Mouse (Mus musculus): ENCODE measurements around the gene Nradd. TPM values are rescaled to one million over a fixed set of nuclear protein-coding genes. Genes with fewer than 3 reads are reported as not detected.

Nradd gene
- polyA plus RNA-seq, 2 experiments, result 0.67 to 1.5 TPM

GRCm38 (mm10) chr9:110633882-110634281 lies 9.6 kb upstream of the Nradd start:
- ATAC-seq (ENCODE audit: insufficient read depth), result no peak
- no peak overlapping the region for H3K4me2 ChIP-seq (ENCODE audit: low read depth)

GRCm38 (mm10) chr9:110632671-110633070 lies 8.4 kb upstream of the Nradd start:
- ATAC-seq (ENCODE audit: insufficient read depth) (no peak), DNase-seq (ENCODE audit: low read depth in 3 of 3, low spot score in 3 of 3) (no peak)
- H3K9ac ChIP-seq (replicated peaks), result no peak overlapping the region
- H3K9me3 ChIP-seq (ENCODE audit: control insufficient read depth, low read length), result no peaks in the 10 kb centered on the region
- H3K27me3 ChIP-seq (ENCODE audit: control insufficient read depth, insufficient read depth, low read length), result no peaks in the 10 kb centered on the region
- no peak overlapping the region for H3K27ac ChIP-seq
- no peak overlapping the region for H3K4me2 ChIP-seq (ENCODE audit: low read depth)
- no peaks in the 10 kb centered on the region for H3K4me1 ChIP-seq (replicated peaks; ENCODE audit: control insufficient read depth in 2 of 2, insufficient read depth in 2 of 2, low read length in 1 of 2)
- H3K36me3 ChIP-seq (replicated peaks; ENCODE audit: control insufficient read depth, insufficient read depth, low read depth), result no peaks in the 10 kb centered on the region
- TF ChIP-seq CTCF (IDR thresholded peaks at IDR 0.05; ENCODE audit: low read depth) (no peak), EP300 (IDR thresholded peaks at IDR 0.05; ENCODE audit: low read depth) (no peak)
- H3K4me3 ChIP-seq (ENCODE audit: insufficient read depth in 1 of 2, low read depth in 2 of 2, low read length in 2 of 2), result no peak overlapping the region
- 75% methylated on average over 15 of the region's 15 CpGs for WGBS (ENCODE audit: insufficient replicate concordance)

More at GRCm38 (mm10) chr9:110633882-110634281, 9.6 kb upstream of the Nradd start:
- Histone ChIP-seq H3K27me3 (ENCODE audit: control insufficient read depth, insufficient read depth, low read length) (no peaks in the 10 kb centered on the region), H3K36me3 (replicated peaks; ENCODE audit: control insufficient read depth, insufficient read depth, low read depth) (no peaks in the 10 kb centered on the region), H3K4me3 (ENCODE audit: insufficient read depth in 1 of 2, low read depth in 2 of 2, low read length in 2 of 2) (no peak overlapping the region), H3K9me3 (ENCODE audit: control insufficient read depth, low read length) (no peaks in the 10 kb centered on the region), H3K4me1 (replicated peaks; ENCODE audit: control insufficient read depth in 2 of 2, insufficient read depth in 2 of 2, low read length in 1 of 2) (no peaks in the 10 kb centered on the region), H3K27ac (no peak overlapping the region), H3K9ac (replicated peaks) (no peak overlapping the region)
- no peak for DNase-seq (ENCODE audit: low read depth in 3 of 3, low spot score in 3 of 3)
- WGBS (ENCODE audit: insufficient replicate concordance), result 71% methylated on average over 17 of the region's 17 CpGs
- no peak for TF ChIP-seq EP300 (IDR thresholded peaks at IDR 0.05; ENCODE audit: low read depth)
- no peak for TF ChIP-seq CTCF (IDR thresholded peaks at IDR 0.05; ENCODE audit: low read depth)

- no peaks in the 10 kb centered on the region for H3K9me3 ChIP-seq (ENCODE audit: control insufficient read depth, low read length)
- TF ChIP-seq CTCF (IDR thresholded peaks at IDR 0.05; ENCODE audit: low read depth) (no peak), EP300 (IDR thresholded peaks at IDR 0.05; ENCODE audit: low read depth) (no peak)
- no peaks in the 10 kb centered on the region for H3K4me1 ChIP-seq (replicated peaks; ENCODE audit: control insufficient read depth in 2 of 2, insufficient read depth in 2 of 2, low read length in 1 of 2)
- ATAC-seq (ENCODE audit: insufficient read depth) (no peak), DNase-seq (ENCODE audit: low read depth in 3 of 3, low spot score in 3 of 3) (no peak)
- no peak overlapping the region for H3K4me2 ChIP-seq (ENCODE audit: low read depth)
- no peak overlapping the region for H3K4me3 ChIP-seq (ENCODE audit: insufficient read depth in 1 of 2, low read depth in 2 of 2, low read length in 2 of 2)
- H3K9ac ChIP-seq (replicated peaks), result no peak overlapping the region
- H3K27ac ChIP-seq, result no peak overlapping the region
- H3K27me3 ChIP-seq (ENCODE audit: control insufficient read depth, insufficient read depth, low read length), result no peaks in the 10 kb centered on the region
- 83% methylated on average over 30 of the region's 30 CpGs for WGBS (ENCODE audit: insufficient replicate concordance)
- H3K36me3 ChIP-seq (replicated peaks; ENCODE audit: control insufficient read depth, insufficient read depth, low read depth), result no peaks in the 10 kb centered on the region
These were observed 7.5 kb upstream of the Nradd start for GRCm38 (mm10) chr9:110631651-110632275.

DNA sequence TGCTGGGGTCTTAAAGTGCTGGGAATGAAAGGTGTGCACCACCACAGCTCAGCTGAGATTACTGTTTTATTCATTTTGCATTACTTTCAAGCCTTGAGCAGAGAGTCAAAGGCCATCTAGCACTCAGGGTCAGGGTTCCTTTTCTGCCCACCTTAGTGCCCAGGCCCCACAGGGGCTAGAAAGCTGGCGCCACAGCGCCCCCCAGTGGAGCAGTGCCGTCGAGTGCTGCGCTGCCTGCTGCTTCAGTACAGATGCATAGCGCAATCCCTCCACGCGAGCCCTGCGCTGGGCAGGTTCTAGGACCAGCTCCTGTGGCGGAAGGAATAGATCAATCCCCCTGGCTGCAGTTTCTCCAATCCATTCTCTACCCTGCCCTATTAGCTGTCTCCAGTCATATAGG lies 6.9 kb upstream of the Nradd start:
- ATAC-seq (ENCODE audit: insufficient read depth), result no peak

DNA sequence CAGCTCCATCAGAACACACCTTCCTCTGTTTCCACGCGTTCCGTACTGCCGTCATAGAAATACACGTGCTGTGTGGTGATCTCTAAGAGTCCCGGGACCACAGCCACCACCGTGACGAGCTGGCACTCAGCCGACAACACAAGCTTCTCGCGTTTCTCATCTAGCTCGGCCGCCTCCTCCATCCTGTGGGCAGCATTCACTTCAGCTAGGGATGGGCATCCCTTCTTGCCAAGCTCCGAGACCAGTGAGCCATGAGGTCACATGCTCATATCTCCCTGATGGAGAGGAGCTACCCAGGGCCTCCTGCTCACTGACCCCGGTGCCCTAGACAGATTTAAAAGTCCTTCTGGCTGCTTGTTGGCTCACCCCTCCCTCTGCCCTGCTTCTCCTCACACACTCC lies 5.9 kb upstream of the Nradd start:
- Histone ChIP-seq H3K4me3 (ENCODE audit: insufficient read depth in 1 of 2, low read depth in 2 of 2, low read length in 2 of 2) (no peak overlapping the region), H3K9ac (replicated peaks) (no peak overlapping the region), H3K27ac (no peak overlapping the region), H3K4me2 (ENCODE audit: low read depth) (no peak overlapping the region), H3K27me3 (ENCODE audit: control insufficient read depth, insufficient read depth, low read length) (no peaks in the 10 kb centered on the region), H3K4me1 (replicated peaks; ENCODE audit: control insufficient read depth in 2 of 2, insufficient read depth in 2 of 2, low read length in 1 of 2) (no peaks in the 10 kb centered on the region), H3K9me3 (ENCODE audit: control insufficient read depth, low read length) (no peaks in the 10 kb centered on the region), H3K36me3 (replicated peaks; ENCODE audit: control insufficient read depth, insufficient read depth, low read depth) (no peaks in the 10 kb centered on the region)
- 84% methylated on average over 15 of the region's 15 CpGs for WGBS (ENCODE audit: insufficient replicate concordance)
- ATAC-seq (ENCODE audit: insufficient read depth) (no peak), DNase-seq (ENCODE audit: low read depth in 3 of 3, low spot score in 3 of 3) (no peak)
- TF ChIP-seq EP300 (IDR thresholded peaks at IDR 0.05; ENCODE audit: low read depth) (no peak), CTCF (IDR thresholded peaks at IDR 0.05; ENCODE audit: low read depth) (no peak)

More for the DNA sequence above, 6.9 kb upstream of the Nradd start:
- no peaks in the 10 kb centered on the region for H3K36me3 ChIP-seq (replicated peaks; ENCODE audit: control insufficient read depth, insufficient read depth, low read depth)
- H3K27me3 ChIP-seq (ENCODE audit: control insufficient read depth, insufficient read depth, low read length), result no peaks in the 10 kb centered on the region
- no peak overlapping the region for H3K4me3 ChIP-seq (ENCODE audit: insufficient read depth in 1 of 2, low read depth in 2 of 2, low read length in 2 of 2)
- no peak overlapping the region for H3K9ac ChIP-seq (replicated peaks)
- DNase-seq (ENCODE audit: low read depth in 3 of 3, low spot score in 3 of 3), result no peak
- WGBS (ENCODE audit: insufficient replicate concordance), result 53% methylated on average over 10 of the region's 10 CpGs
- TF ChIP-seq CTCF (IDR thresholded peaks at IDR 0.05; ENCODE audit: low read depth), result peak; percentile 78
- TF ChIP-seq EP300 (IDR thresholded peaks at IDR 0.05; ENCODE audit: low read depth), result no peak
- no peak overlapping the region for H3K4me2 ChIP-seq (ENCODE audit: low read depth)
- H3K9me3 ChIP-seq (ENCODE audit: control insufficient read depth, low read length), result no peaks in the 10 kb centered on the region
- no peaks in the 10 kb centered on the region for H3K4me1 ChIP-seq (replicated peaks; ENCODE audit: control insufficient read depth in 2 of 2, insufficient read depth in 2 of 2, low read length in 1 of 2)
- H3K27ac ChIP-seq, result no peak overlapping the region
